Mouse (Mus musculus) adrenal gland, postnatal 36 days (tissue): Measurements from ENCODE around the gene Slc6a14. TPM values are rescaled to one million over a fixed set of nuclear protein-coding genes. Genes with fewer than 3 reads are reported as not detected.

Experiments used
- DNase-seq, 2 experiments: peaks; one replicate each; pipeline ENCODE4 v3.0.0; 2021; ENCODE audit warnings: mixed read lengths in 1 of 2
- long read RNA-seq, 2 experiments: library from polyadenylated mRNA; stranded (forward); transcript quantifications; one replicate each; pipeline ENCODE4 v2.0.0; 2021; ENCODE audit warnings: borderline sequencing depth in 2 of 2
- total RNA-seq, 2 experiments: library from RNA; stranded (reverse); gene quantifications; 2 replicates each; pipeline ENCODE4 v1.2.3; 2021

Slc6a14 gene
- total RNA-seq: under 1 TPM; 0.49 to 0.96 TPM
- long read RNA-seq, experiment 1: 0 reads
- long read RNA-seq, experiment 2: 0 reads

DNA sequence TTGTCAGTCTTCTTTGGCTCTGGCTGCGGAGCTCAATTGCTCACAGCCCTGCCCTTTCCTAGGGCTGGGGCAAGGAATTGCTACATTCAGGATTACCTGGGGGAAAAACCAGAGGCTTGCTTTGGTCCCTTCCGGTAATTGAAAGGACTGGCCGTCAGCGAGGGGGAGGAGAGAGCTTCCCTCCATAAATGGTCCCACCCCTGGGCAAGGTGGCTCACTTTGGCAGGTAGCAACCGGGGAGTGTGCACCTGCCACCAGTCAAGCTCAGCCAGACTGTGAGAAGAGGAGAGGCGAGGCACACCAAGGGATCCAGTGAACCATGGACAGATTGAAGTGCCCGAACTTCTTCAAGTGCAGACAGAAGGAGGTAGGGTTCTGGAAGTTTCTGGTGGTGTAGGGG lies at the start of gene Slc6a14:
Gene Slc6a14 (plus strand): TSS at position 68 of the 400 bp plus-strand sequence.
- DNase-seq: peak in 1 of 2 experiments; percentile 1

DNA sequence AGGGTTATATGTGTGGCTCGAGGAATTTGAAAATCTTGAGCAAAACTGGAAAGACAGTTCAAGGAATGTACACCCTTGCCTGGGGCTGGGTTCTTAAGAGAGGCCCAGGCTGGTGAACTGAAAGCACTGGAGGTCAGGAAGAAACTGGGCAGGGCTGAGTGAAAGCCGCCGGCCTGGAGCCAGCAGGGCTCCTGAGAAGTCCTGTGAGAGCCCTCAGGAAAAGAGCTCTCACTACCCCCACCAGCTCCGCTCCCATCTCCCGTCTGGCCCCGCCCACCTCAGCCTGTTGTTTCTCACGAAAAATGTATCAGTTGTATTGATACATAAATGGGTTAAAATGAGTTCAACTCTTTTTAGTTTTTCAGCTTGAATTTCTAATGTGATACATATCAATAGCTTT lies 43.8 kb upstream of the Slc6a14 start:
- DNase-seq: no peak

DNA sequence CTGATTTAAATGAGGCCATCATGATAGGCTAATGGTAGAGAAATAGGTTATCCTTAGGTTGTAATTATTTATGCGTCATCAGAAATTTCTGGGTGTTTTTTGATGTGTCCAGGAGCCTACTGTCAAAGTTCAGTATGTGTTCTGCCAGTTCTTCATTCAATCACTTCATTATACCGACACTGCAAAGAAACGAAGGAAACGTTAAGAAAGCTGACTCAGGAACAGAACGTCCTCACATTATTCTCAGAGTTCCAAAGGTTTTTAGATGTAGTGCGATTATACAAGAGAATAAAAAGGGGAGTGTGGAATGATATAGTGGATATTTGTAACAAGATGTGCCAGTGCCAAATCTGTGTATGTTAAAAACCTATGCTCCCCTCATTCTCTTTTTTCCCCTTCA lies 19.5 kb upstream of the Slc6a14 start:
- DNase-seq: no peak

DNA sequence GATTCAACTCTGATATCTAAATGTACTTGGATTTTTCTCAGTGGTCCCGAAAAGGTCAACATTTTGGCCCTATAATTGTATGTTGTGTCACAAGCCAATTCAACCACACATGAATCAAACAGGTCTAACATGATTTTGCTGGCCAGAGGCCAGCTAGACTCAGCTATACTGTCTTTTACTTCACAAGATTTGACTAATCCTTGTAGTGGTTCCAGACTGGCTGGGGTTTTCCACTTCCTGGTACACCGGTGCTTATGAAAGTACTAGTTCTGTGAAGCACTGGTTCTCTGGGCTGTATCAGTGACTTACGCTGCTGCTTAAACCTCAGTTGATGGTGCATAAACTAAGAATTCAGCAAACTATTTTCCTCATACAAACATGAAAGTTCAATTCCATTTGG lies 19.0 kb upstream of the Slc6a14 start:
- no peak for DNase-seq

DNA sequence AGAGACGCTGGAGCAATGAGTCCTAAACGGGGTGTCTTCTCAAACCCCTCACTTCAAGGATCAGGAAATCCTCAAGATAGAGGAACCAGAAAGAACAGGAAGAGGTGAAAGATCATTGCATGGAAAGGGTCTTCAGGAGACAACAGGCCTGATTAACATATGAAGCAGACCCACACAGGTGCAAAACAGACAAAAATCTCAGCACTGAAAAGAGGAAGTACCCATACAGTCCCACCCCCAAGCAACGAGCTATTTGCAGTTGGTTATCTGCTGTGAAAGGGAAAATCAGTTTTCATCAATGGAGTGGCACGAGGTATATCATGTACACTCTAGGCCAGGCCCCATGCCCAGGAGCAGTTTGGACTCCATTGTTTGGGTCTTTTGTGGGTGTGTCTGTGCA lies 13.1 kb upstream of the Slc6a14 start:
- DNase-seq: no peak

DNA sequence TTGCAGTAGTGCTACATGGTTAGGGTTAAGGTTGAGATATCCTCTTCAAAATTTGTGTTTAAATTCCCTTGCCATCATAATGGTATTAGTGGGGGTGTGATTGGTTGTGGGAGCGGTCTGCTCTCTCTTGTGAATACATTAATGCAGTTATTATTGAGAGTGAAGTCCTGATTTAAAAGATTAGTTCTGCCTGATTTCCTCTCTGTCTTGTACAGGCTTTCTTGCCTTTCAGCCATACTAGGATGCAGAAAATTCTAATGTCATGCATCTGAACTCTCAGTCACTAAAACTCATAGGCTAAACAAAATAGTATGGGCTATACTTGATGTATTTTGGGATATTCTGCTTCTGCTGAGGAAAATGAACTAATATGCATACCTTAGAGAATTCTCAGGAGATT lies 10.2 kb upstream of the Slc6a14 start:
- no peak for DNase-seq

DNA sequence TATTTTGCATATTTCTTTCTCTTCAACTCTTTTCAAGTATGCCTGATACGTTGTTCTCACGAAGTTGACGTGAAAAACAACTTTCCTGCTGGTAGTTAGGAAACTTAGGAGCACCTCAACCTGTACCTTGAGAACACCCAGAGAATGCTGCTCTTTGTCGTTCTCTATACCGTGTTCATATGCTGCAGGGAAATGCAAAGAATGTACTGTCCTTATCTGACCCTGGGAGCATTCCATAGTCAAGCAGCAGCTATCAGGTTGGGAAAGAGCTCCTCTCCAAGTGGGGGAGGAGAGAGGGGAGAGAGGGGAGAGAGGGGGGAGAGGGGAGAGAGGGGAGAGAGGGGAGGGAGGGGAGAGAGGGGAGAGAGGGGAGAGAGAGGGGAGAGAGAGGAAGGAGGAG lies 597 bp downstream of the Slc6a14 start:
- DNase-seq: no peak

DNA sequence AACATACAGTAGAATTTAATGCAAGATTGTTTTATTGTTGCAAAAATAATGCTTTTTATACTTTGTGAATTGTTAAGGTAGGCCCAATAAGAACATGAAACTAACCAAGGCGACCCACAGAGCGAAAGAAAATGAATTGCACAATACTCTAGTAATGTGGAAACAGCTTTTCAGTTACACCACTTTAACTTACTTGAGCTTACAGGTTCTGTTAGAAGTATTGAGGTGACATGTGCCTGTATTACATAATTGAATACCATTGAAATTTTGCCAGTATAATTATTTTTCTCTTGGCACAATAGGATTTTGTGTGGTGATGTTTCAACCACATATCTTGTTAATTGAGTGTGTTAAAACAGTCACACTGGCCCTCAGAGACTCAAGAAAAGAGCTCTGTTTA lies 2.2 kb downstream of the Slc6a14 start:
- DNase-seq: no peak

DNA sequence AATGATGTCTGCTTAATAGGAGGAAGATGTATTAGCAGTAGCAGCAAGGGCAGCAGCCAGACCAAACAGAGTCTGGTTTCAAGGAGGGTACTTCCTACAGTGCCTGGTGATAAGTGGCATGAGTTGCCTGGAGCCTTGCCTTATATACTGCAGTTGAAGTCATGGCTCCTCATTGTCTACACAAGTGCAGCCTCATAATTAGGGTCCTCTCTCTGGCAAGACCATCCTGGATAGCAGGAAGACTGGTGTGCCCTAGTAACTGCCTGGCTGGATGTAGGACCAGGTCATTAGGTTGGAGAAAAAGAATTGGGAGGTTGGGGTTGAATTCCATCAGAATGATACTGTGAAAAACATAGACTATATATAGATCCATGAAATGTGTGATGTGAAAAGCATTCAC lies 30.3 kb downstream of the Slc6a14 start, which contains the start of gene Gm28269:
Gene Gm28269 (minus strand): TSS at position 101 of the 400 bp plus-strand sequence.
- DNase-seq: no peak

Other genes starting within 250 kb of the Slc6a14 start
- gene Agtr2, start 230.4 kb upstream of the Slc6a14 start, total RNA-seq: 10 to 100 TPM; 30.7 to 31.9 TPM
- gene Gm28269, start 30.2 kb downstream of the Slc6a14 start, total RNA-seq: not detected